Mouse (Mus musculus): Measurements from ENCODE around the gene Hist1h4b. TPM values are rescaled to one million over a fixed set of nuclear protein-coding genes. Genes with fewer than 3 reads are reported as not detected.
"Not testable (repeated sequence)": the region's sequence is repeated elsewhere in the genome, so short reads cannot be mapped to it uniquely, and the experiment has no call there.

The Hist1h4b gene
- polyA plus RNA-seq (2016; fragmentation: Nextera tagmentation; extraction: Ambion mirVana): 4.9 and 5.4 TPM in 2 replicates

- peak within 1 kb of the TSS; percentile 90 for H3K27ac ChIP-seq
- no peaks in the 10 kb centered on the region for H3K9me3 ChIP-seq
- under 1% methylated on average over 20 of the region's 22 CpGs for whole genome bisulfite sequencing
- H3K36me3 ChIP-seq: no peaks in the 10 kb centered on the region
- DNase-seq (ENCODE audit: low spot score): peak; percentile 92
- peaks cover 46% of the 10 kb centered on the region for H3K4me1 ChIP-seq (replicated peaks)
- H3K4me3 ChIP-seq: peak within 1 kb of the TSS; percentile 51
- no peaks in the 10 kb centered on the region for H3K27me3 ChIP-seq (ENCODE audit: insufficient read depth, poor library complexity, severe bottlenecking)
Observed at GRCm38 (mm10) chr13:23756790-23757189, at the start of gene Hist1h4b. Gene Hist1h4b (plus strand): TSS chr13:23757013.

GRCm38 (mm10) chr13:23708041-23708440 is 48.8 kb upstream of the Hist1h4b start:
- no peaks in the 10 kb centered on the region for H3K9me3 ChIP-seq
- no peak overlapping the region for H3K4me3 ChIP-seq
- 82% methylated on average over 4 of the region's 4 CpGs for WGBS
- no peak for DNase-seq (ENCODE audit: low spot score)
- no peak overlapping the region for H3K27ac ChIP-seq
- H3K4me1 ChIP-seq (replicated peaks): peaks cover 23% of the 10 kb centered on the region
- peaks cover 29% of the 10 kb centered on the region; the same call in 1 of the 2 replicates for H3K27me3 ChIP-seq (ENCODE audit: insufficient read depth, poor library complexity, severe bottlenecking)
- H3K36me3 ChIP-seq: no peaks in the 10 kb centered on the region

GRCm38 (mm10) chr13:23708654-23709053 is 48.2 kb upstream of the Hist1h4b start:
- no peak for DNase-seq (ENCODE audit: low spot score)
- Histone ChIP-seq H3K9me3 (no peaks in the 10 kb centered on the region), H3K27ac (no peak overlapping the region), H3K27me3 (ENCODE audit: insufficient read depth, poor library complexity, severe bottlenecking) (peaks cover 29% of the 10 kb centered on the region; the same call in 1 of the 2 replicates), H3K36me3 (no peaks in the 10 kb centered on the region), H3K4me1 (replicated peaks) (peaks cover 23% of the 10 kb centered on the region), H3K4me3 (no peak overlapping the region)
- 80% methylated on average over 4 of the region's 4 CpGs for WGBS

GRCm38 (mm10) chr13:23709714-23710373 is 47.0 kb upstream of the Hist1h4b start:
- Histone ChIP-seq H3K4me1 (replicated peaks) (peaks cover 26% of the 10 kb centered on the region), H3K4me3 (peak overlapping the region; percentile 46), H3K36me3 (no peaks in the 10 kb centered on the region), H3K27me3 (ENCODE audit: insufficient read depth, poor library complexity, severe bottlenecking) (peaks cover 26% of the 10 kb centered on the region; the same call in 1 of the 2 replicates), H3K9me3 (no peaks in the 10 kb centered on the region), H3K27ac (peak overlapping the region; percentile 78)
- DNase-seq (ENCODE audit: low spot score): peak; percentile 49
- 11% methylated on average over 15 of the region's 15 CpGs for WGBS

GRCm38 (mm10) chr13:23710374-23711089 is 46.3 kb upstream of the Hist1h4b start, which contains the start of gene Hfe:
Gene Hfe (minus strand): TSS chr13:23710854.
- DNase-seq (ENCODE audit: low spot score): peak; percentile 69
- Histone ChIP-seq H3K4me3 (peak within 1 kb of the TSS; percentile 46), H3K27me3 (ENCODE audit: insufficient read depth, poor library complexity, severe bottlenecking) (peaks cover 26% of the 10 kb centered on the region; the same call in 1 of the 2 replicates), H3K9me3 (no peaks in the 10 kb centered on the region), H3K36me3 (no peaks in the 10 kb centered on the region), H3K27ac (peak within 1 kb of the TSS; percentile 78), H3K4me1 (replicated peaks) (peaks cover 31% of the 10 kb centered on the region)
- 4% methylated on average over 17 of the region's 17 CpGs for WGBS

GRCm38 (mm10) chr13:23716261-23717042 is 40.4 kb upstream of the Hist1h4b start:
- H3K27ac ChIP-seq: no peak overlapping the region
- no peak for DNase-seq (ENCODE audit: low spot score)
- no peaks in the 10 kb centered on the region for H3K36me3 ChIP-seq
- WGBS: 90% methylated on average over 5 of the region's 5 CpGs
- H3K9me3 ChIP-seq: 0 out of 2 replicates have a peak, but pooled peaks cover 4% of the 10 kb centered on the region
- H3K27me3 ChIP-seq (ENCODE audit: insufficient read depth, poor library complexity, severe bottlenecking): peaks cover under 1% of the 10 kb centered on the region; the same call in 1 of the 2 replicates
- H3K4me1 ChIP-seq (replicated peaks): peaks cover 10% of the 10 kb centered on the region
- H3K4me3 ChIP-seq: no peak overlapping the region

- no peak overlapping the region for H3K27ac ChIP-seq
- no peaks in the 10 kb centered on the region for H3K36me3 ChIP-seq
- no peaks in the 10 kb centered on the region for H3K27me3 ChIP-seq (ENCODE audit: insufficient read depth, poor library complexity, severe bottlenecking)
- DNase-seq (ENCODE audit: low spot score): no peak
- 53% methylated on average over 11 of the region's 11 CpGs for WGBS
- peaks cover 10% of the 10 kb centered on the region for H3K4me1 ChIP-seq (replicated peaks)
- H3K4me3 ChIP-seq: no peak overlapping the region
- 0 out of 2 replicates have a peak, but pooled peaks cover 4% of the 10 kb centered on the region for H3K9me3 ChIP-seq
Observed at GRCm38 (mm10) chr13:23717176-23717575, 39.6 kb upstream of the Hist1h4b start.

- not testable (repeated sequence) for H3K27ac ChIP-seq; H3K36me3 ChIP-seq; H3K9me3 ChIP-seq; H3K27me3 ChIP-seq (ENCODE audit: insufficient read depth, poor library complexity, severe bottlenecking); H3K4me3 ChIP-seq; DNase-seq (ENCODE audit: low spot score)
- peaks cover 10% of the 10 kb centered on the region for H3K4me1 ChIP-seq (replicated peaks)
- WGBS: 11% methylated on average over 2 of the region's 2 CpGs
Observed at GRCm38 (mm10) chr13:23717593-23718245, 39.1 kb upstream of the Hist1h4b start.

GRCm38 (mm10) chr13:23724239-23724638 is 32.6 kb upstream of the Hist1h4b start:
- Histone ChIP-seq H3K9me3 (0 out of 2 replicates have a peak, but pooled peaks cover 1% of the 10 kb centered on the region), H3K36me3 (no peaks in the 10 kb centered on the region), H3K4me3 (no peak overlapping the region), H3K4me1 (replicated peaks) (peaks cover 18% of the 10 kb centered on the region), H3K27me3 (ENCODE audit: insufficient read depth, poor library complexity, severe bottlenecking) (no peaks in the 10 kb centered on the region), H3K27ac (no peak overlapping the region)
- 80% methylated on average over 4 of the region's 4 CpGs for WGBS
- DNase-seq (ENCODE audit: low spot score): no peak

GRCm38 (mm10) chr13:23725213-23725612 is 31.6 kb upstream of the Hist1h4b start:
- DNase-seq (ENCODE audit: low spot score): no peak
- H3K27ac ChIP-seq: no peak overlapping the region
- H3K9me3 ChIP-seq: no peaks in the 10 kb centered on the region
- H3K36me3 ChIP-seq: no peaks in the 10 kb centered on the region
- no peak overlapping the region for H3K4me3 ChIP-seq
- WGBS: 17% methylated on average over 1 of the region's 1 CpGs
- peaks cover 18% of the 10 kb centered on the region for H3K4me1 ChIP-seq (replicated peaks)
- no peaks in the 10 kb centered on the region for H3K27me3 ChIP-seq (ENCODE audit: insufficient read depth, poor library complexity, severe bottlenecking)

- no peak overlapping the region for H3K4me3 ChIP-seq
- no peaks in the 10 kb centered on the region for H3K27me3 ChIP-seq (ENCODE audit: insufficient read depth, poor library complexity, severe bottlenecking)
- H3K9me3 ChIP-seq: no peaks in the 10 kb centered on the region
- H3K27ac ChIP-seq: no peak overlapping the region; the same call in 1 of the 2 replicates
- no peaks in the 10 kb centered on the region for H3K36me3 ChIP-seq
- no peak for DNase-seq (ENCODE audit: low spot score)
- H3K4me1 ChIP-seq (replicated peaks): peaks cover 18% of the 10 kb centered on the region
- WGBS: 81% methylated on average over 18 of the region's 18 CpGs
Observed at GRCm38 (mm10) chr13:23728472-23729191, 28.2 kb upstream of the Hist1h4b start.

GRCm38 (mm10) chr13:23729192-23729525 is 27.7 kb upstream of the Hist1h4b start:
- 91% methylated on average over 9 of the region's 9 CpGs for WGBS
- no peak overlapping the region for H3K27ac ChIP-seq
- no peaks in the 10 kb centered on the region for H3K9me3 ChIP-seq
- H3K4me1 ChIP-seq (replicated peaks): peaks cover 16% of the 10 kb centered on the region
- H3K27me3 ChIP-seq (ENCODE audit: insufficient read depth, poor library complexity, severe bottlenecking): no peaks in the 10 kb centered on the region
- H3K36me3 ChIP-seq: no peaks in the 10 kb centered on the region
- H3K4me3 ChIP-seq: no peak overlapping the region
- no peak for DNase-seq (ENCODE audit: low spot score)
